Mouse (Mus musculus) C2C12 (cell line): Measurements from ENCODE around the gene Spic.
A peak's percentile ranks its signal among the peaks of the same experiment; 100 is the strongest.

ENCODE experiments used
- CTCF ChIP-seq: IDR thresholded peaks from one replicate; pipeline ENCODE4 v1.5.1; 2011; ENCODE audit not compliant: control insufficient read depth, insufficient read depth, insufficient read length
- MAX ChIP-seq: IDR thresholded peaks from one replicate; pipeline ENCODE4 v1.6.1; 2011; ENCODE audit warnings: mild to moderate bottlenecking, control low read depth
- MYOD1 ChIP-seq: IDR thresholded peaks from one replicate; pipeline ENCODE4 v1.6.1; 2011; ENCODE audit warnings: low read depth; ENCODE audit not compliant: control insufficient read depth, insufficient read length
- USF1 ChIP-seq: IDR thresholded peaks from one replicate; pipeline ENCODE4 v1.6.1; 2011; ENCODE audit warnings: low read depth, mild to moderate bottlenecking, control low read depth, moderate library complexity

DNA sequence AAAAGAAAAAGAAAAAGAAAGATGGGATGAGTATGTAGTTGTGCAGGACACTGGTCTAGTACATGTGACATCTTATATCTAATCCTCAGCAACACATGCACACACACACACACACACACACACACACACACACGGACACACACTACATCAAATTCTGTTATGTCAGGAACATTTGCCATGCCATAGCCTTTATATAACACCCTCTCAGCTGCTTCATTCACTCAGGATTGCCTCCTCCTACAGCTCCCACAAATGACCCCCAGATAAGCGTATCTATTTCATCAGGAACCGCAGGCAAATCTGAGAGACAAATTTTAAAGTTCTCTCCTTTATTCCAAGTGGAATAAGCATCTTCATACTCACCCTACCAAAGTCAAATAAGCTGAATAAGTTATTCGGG is 25.9 kb downstream of the Spic start:
- TF ChIP-seq CTCF (no peak), MYOD1 (peak; percentile 4), USF1 (no peak), MAX (no peak)
